Mouse (Mus musculus) CD4-positive helper T cell, adult 2 months (primary cell): ENCODE measurements around the gene Olfr1564.
"Not testable (repeated sequence)": the region's sequence is repeated elsewhere in the genome, so short reads cannot be mapped to it uniquely, and the experiment has no call there.

Source experiments
- DNase-seq: peaks from one replicate; pipeline ENCODE4 v3.0.0-alpha.2; 2012; ENCODE audit warnings: low read depth, missing footprints, low spot score

Gene Olfr1564

GRCm38 (mm10) chr17:33221590-33221989 is at the start of gene Olfr1564:
Olfr1564 (minus strand) TSS chr17:33221690.
- DNase-seq, result no peak

- DNase-seq, result no peak
These were observed 47.4 kb upstream of the Olfr1564 start for GRCm38 (mm10) chr17:33268907-33269306.

- no peak for DNase-seq
These were observed 42.9 kb upstream of the Olfr1564 start, which contains the start of gene Olfr63 for GRCm38 (mm10) chr17:33264376-33264775. Olfr63 (plus strand) TSS chr17:33264676.

- not testable (repeated sequence) for DNase-seq
These were observed 33.8 kb upstream of the Olfr1564 start for GRCm38 (mm10) chr17:33255319-33255657.

GRCm38 (mm10) chr17:33254530-33255318 is 33.2 kb upstream of the Olfr1564 start, which contains the start of gene Zfp955a:
Zfp955a (minus strand) TSS chr17:33255145.
- not testable (repeated sequence) for DNase-seq

- DNase-seq, result not testable (repeated sequence)
These were observed 15.2 kb upstream of the Olfr1564 start for GRCm38 (mm10) chr17:33236646-33237045.

GRCm38 (mm10) chr17:33191002-33191401 is 30.5 kb downstream of the Olfr1564 start, which contains the start of gene Olfr239:
Olfr239 (plus strand) TSS chr17:33191302.
- not testable (repeated sequence) for DNase-seq

GRCm38 (mm10) chr17:33168147-33168546 is 53.3 kb downstream of the Olfr1564 start, which contains the start of gene Olfr55:
Olfr55 (plus strand) TSS chr17:33168447.
- not testable (repeated sequence) for DNase-seq
